Mouse (Mus musculus) lung, postnatal 14 days (tissue): ENCODE measurements around the gene Fli1.
A peak's percentile ranks its signal among the peaks of the same experiment; 100 is the strongest.

Experiments used
- DNase-seq: peaks from one replicate; pipeline ENCODE4 v3.0.0; 2021

Fli1 gene

DNA sequence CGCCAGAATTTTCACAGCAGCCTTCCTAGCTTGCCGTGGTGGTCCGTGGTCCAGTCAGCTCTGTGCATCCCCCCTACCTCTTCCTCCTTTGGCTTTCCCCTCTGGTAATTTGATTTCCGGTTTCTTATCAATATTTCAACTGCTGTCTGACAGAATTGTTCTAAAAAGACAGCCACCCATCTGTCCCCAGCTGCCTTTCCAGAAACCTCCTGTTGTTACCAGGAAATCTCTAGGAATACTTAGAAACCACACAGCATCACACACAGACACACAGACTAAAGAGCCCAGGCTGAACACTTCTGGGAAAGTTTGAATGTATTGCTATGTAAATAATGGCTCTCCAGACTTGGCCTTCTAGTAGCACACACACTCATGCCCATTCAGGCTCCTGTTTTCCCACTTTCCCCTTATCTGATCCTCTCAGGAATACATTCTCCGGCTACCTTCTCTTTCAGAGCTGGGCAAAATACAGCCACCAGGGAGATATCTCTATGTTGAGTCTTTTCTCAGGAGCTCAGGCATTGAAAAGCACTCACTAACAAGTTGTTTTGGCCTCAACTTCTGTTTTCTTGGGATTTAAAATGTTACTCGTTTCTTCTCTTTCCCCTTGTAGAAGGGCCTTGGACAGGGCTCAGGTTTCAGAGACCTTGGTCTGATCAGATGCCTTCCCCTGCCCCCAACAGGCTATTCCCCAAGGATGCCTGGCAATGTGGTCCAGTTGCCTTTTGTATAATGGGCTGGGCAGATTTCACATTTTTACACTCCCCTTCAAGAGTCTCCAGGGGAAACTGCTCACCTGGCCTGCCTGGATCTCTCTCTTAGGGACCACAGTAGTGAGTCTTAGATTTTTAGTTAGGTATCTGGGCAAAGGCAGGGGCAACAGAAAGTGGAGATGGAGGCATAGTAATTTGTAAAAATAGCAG is 7.1 kb upstream of the Fli1 start:
- no peak for DNase-seq

DNA sequence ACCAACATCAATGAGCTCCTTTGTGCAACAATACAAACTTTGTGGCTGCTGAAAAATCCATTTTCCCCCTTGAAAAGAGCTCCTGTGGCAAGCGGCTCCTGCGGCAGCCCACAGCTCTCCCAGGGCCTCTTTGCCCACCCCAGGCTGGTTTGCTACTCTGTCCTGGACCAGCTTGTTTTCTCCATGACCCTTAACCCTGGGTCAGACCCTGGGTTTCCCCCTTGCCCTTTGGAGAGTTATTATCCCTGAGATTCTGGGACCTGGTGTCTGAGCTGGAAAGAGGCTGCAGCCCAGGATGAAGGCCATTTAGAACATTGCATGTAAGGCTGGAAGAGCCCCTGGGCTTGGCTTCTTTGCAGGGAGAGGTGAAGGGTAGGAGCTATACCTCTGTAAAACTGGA is 4.1 kb upstream of the Fli1 start:
- no peak for DNase-seq

DNA sequence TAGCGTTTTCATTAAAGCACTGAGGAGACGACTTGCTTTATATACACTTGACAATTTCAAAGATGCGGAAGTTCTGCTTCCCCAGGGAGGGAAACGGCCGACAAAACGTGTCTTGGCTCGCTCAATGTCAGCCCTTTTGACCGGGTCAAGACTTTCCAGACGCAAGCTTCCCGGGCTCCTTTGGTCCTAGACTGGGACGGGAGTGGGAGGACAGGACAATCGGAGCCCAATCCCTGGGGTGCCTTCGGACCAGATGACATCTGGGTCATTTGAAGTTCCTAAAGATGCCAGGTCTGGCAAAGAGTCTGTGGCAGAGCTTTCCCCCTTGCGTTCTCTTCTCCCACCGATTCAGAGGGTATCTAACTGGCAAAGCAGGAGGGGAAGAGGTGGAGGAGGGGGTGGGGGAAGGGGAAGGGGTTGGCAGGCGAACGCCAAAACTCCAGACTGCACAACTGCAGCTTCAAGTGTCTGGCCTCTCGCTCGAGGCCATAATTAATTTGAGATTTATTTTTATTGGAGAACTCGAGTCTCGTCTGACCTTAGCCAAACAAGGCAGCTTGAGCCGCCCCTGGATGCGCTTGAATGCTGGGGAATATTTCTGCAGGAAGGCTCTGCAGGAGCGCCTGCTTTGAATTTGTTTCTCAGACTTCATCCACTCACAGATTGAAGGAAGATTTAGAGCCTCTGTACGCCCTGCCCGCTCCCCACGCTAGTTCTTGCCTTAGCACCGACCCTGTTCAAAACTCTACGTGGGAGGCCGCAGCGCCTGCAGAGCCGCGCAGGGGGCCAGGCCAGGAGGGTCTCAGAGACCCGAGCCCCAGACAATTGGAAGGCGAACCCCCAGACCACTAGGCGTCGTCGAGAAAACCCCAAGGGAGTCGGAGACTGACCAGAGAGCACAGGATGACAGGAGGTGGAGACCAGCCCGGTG is 2.3 kb upstream of the Fli1 start:
- DNase-seq: peak; percentile 26

DNA sequence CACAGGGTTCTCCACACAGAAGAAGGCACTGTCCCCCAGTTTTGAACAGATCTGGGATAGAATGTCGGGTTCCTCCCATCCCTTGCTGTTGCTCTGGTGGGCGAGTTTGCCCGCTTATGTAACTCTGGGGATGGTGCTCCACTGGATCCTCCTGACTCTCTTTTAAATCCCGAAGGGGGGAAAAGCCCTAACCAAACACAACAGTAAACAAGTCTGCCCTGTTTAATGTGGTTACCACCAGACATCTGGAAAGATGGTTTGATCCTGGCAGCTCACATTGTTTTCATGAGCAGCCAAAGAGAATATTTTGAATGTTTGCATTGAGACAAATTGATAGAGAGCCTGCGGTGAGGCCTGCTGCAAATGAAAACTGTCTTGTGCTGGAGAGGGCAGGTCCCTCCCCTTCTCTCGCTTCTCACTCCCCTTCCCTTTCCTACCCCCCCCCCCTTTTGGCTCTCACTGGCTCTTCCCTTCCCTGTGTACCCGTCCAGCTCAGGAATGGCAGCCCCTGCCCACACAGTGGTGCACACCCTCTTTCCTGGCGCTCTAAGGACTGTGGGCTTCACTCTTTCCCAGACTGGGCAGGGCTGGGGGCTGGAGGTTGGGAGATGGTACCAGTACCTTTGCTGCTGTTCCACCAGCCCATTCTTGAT is 1.4 kb upstream of the Fli1 start:
- no peak for DNase-seq

DNA sequence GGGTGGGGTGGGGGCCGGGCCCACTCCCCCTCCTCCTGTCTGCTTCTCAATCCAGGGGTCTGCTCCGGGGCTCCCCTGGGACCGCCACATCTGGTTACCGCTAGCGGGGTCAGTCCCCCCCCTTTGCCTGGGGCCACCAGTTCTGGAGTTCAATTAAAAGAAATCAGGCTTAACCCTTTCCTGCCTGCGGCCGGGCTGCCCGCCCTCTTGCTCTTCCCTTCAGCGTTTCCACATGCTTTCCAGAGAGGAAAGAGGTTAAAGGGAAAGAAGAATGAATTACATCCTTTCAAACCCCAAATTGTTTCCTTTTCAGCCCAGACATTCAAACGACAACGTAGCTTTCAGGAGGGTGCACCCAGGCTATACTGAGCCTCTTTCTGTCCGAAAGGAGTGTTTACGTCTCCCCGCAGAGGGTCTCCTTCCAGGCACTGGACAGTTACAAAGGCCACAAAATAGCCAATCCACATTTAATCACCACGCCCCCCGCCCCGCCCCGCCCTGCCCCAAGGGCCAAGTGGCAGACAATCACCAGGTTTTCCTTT is 450 bp upstream of the Fli1 start:
- no peak for DNase-seq

DNA sequence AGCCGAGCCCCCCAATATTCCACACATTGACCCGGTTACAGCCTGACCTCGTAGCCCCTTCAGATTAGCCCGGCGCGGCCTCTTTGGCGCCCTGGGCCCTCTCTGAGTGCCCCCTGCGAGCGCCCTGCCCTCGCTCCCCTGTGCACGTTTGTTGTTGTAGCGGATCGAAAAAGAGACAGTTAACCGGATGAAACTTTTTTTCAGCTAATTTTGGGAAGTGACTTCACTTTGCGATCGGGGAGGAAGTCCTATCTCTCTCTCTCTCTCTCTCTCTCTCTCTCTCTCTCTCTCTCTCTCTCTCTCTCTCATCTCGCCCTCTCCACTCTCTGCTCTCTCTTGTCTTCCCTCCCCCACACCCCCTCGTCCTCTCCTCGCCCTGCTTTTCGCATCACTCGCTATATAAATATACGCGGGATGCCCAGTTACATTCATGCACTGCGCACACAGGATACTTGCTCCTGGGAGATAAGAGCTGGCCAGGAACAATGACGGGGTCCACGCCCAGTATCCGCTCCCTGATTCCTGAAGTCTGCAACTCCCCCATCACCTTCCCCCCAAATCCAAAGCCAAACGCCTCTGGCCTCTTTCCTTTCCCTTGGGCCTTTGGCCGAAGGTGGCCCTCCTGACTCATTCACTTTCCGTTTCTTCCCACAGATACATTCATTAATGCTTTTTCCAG is 1.3 kb downstream of the Fli1 start:
- DNase-seq: peak; percentile 63

DNA sequence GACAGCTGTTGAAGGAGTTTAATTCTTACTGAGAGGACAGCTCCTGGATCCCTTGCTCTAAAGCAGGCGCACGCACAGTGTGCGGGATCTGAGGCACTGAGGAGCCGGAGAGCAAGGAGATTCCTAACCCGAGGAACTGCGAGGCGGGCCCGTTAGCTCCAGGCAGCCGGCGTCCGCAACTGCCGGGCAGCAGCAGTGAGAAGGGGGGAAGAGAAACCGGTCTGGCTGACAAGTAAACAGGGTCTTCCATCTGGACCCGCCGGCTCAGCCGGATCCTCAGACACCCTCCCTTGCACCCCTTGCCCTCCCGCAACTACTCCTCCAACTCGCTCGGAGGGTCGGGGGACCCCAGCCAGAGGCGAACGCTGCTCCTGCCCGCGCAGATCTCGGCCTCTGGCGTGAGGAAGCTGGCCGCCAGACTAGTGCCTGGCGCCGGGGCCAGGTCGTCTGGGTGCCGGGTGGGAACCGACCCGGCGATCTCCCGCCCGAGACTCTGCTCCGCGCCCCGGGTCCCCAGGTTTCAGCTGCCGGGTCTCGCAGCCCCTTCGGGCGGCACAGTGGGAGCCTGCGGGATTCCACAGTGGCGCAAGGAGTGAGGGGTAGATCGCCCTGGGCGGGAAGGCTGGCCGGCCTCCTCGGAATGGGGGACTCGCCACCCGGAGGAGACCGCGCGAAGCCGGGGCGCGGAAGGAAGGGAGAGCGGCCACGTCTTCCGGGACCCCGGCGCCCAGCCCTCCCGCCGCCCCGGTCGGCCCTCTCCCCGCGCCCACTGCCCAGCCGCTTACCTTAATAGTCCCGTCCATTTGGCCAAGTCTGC is 2.0 kb downstream of the Fli1 start:
- peak; percentile 51 for DNase-seq

DNA sequence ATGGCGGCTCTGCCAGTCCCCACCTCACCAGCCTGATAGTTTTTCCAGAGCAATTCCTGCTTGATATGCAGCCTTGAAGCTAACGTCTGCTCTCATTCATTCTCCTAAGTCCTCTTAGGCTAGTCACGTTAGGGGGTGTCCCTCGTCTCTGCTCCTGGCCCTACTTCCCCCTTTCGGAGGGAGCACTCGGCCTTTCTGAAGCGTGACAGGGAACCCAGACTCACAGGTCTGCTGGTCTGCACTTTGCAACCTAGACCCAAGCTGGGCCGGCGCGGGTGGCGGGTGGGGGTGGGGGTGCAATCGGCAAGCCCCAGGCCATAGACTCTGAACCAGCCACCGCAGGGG is 2.6 kb downstream of the Fli1 start:
- DNase-seq: peak; percentile 30

DNA sequence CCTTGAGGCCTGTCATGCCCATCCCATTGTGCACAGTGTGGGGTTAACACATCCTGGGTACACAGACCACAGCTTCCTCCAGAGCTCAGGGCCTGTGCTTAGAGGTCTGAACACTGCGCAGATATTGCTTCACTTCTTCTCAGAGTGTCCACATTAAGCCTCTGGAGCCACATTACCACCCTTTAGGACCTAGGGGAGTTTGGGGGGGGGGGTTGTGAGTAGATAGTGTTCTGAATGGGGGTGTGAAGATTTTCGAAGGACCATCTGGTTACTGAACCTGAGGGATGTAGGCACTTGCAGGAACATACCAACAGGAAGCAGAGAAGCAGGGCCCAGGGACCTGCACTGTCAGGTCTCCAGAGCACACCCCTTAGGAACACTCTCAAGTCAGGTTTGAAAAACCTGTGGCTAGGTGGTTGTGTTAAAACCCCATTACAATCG is 3.3 kb downstream of the Fli1 start:
- DNase-seq: no peak

DNA sequence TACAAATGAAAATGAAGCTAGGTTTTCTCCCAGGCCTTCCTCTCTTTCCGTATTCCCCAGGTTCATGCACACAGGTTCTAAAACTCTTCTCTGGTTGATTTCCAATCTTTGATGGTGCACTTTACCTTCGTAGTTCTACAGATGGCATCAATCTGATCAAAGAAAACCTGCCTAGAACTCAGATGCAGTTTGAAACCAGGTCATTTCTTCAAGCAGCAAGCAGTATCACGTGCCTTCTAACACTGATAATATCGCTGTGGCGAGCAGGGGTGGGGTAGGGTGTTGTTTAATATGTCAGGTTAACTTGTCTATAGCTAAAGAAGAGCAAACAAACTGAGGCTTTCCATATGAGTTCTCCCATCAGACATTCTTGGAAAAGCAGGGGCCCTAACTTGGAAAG is 4.5 kb downstream of the Fli1 start:
- DNase-seq: no peak

DNA sequence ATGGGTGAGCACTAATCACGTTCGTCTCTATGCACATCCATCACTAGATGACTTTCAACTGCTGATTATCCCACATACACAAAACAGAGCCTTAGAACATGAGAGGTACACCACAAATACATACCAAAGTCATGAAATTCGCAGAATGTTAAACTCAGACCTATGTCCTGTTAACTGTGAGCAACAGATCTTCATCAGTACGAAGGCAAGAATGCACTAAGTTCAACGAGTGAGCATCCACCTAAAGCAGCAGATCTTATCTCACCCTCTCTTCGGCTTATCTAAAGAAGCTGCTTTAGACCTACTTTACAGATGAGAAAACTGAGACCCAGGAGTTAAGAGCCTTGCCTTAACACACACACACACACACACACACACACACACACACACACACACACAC is 5.0 kb downstream of the Fli1 start:
- DNase-seq: no peak

DNA sequence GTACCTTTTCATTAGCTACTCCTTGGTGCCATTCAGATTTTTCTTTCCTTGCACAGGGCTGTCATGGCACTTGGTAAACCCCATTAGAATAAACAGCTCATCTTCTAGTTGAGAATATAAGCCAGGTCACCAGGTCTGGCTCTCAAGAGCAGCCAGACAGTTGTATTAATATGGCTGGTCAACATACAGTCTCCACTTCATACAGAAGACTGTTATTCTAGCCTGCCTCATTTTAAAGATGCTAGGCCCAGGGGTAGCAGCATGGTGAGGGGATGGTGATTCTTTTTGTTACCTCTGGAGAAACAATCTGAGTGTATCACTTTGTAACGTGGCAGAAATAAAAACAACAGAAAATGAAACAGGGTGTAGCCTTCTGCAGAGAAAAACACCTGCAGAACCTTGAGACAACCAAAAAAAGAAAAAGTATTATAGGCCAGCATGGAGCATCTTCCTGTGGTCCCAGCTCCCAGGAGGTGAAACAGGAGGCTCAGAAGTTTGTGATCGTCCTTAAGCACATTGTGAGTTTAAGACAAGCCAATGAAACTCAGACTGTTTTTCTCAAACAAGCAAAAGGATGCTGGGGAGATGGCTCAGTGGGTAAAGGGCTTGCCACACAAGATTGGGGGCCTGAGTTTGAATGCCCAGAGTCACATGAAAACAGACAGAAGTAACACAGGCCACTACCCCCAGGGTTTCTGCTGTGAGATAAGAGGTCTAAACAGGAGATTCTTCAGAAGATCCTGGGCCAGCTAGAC is 7.3 kb downstream of the Fli1 start:
- DNase-seq: no peak

DNA sequence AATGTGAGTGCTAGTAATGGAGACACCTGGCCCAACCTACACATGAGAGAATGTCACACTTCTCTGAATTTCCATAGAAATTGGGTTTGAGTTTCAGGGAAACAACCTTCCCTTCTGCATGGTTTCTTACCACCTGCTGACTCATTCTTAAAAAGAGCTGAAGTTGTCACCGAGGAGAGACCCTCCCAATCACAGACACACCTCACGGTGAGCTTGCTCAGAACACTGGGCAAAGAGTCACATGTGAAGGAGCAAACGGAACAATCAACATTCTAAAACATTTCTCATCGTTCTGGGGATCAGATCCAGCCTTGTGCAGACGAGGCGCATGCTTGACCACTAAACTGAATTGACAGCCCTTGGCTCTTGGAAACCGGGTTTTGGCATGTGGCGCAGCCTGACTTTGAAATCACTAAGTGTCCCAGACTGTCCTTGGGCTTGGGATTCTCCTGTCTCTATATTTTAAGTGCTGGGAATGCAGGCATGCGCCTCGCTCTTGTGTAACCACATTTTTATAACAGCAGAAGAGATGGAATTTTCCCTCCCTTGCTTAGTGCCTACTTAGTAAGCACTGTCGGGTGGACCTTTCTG is 8.5 kb downstream of the Fli1 start:
- no peak for DNase-seq

DNA sequence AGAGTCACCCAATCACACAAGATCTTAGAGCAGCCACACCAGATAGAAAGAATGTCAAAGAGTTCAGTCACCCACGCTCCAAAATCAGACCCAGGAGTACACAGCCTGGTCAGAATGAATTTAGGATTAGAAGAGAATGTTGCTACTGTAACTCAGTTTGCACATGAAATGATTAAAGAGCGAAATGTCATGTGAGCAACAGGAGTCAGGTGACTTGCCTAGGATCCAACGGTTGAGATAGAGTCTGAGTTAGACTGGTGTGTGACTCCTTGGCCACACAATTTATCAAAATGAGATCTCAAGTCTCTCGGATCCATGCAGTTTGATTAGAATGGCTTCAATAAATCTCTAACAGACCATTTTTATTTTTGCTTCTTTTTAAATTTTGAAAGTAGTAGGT is 11.1 kb downstream of the Fli1 start:
- DNase-seq: no peak

DNA sequence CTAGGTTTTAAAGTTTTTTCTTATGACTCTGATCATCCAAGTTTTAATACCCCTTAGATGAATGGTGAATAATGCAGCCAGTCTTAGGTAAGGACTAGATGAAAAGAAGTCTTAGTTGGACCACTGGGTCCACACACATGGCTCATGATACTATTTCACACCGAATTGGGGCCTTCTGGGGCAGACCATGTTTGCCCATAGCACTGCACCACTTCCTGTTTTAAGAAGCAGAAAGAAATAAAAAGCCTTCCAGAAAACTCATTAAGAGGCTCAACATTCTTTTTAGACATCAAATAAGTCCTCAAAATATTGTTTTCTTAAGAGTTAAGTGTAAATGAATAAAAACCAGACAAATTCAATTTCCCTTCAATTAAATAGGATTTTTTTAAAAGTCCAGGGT is 11.7 kb downstream of the Fli1 start:
- DNase-seq: no peak

DNA sequence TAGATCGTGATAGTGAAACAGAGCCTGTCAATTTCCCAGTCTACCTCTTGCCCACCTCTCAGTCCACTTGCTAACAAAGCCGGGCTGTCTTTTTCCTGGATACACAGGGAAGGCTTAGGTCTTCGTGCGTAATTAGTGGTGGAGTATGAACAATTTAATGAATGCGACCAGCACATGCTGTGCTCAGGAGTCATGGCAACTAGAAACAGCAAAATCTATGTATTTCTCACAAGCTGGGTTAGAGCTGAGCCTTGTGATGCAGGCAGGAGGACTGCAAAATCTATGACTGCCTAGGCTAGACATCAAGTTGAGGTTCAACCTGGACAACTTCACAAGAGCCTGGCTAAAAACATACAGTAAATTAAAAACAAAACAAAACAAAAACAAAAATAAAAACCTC is 12.5 kb downstream of the Fli1 start:
- no peak for DNase-seq

DNA sequence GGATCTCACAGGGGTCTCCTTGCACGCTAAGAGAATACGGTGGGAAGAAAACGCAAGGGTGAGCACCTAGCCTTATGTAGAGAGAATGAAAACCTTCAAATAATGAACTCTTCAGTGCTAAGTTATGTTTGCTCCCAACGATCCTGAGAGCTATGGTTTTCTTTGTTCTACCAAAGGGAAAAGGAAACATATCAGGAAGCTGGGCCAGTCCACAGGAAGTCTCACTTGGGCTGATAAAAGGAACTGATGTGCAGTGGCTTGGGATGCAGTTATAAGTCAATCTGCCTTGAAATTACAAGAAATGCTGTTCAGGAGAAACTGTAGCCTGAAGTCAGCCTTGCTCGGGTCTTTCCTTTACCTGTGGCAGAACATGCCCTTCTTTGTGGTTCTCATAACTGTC is 13.1 kb downstream of the Fli1 start:
- no peak for DNase-seq

DNA sequence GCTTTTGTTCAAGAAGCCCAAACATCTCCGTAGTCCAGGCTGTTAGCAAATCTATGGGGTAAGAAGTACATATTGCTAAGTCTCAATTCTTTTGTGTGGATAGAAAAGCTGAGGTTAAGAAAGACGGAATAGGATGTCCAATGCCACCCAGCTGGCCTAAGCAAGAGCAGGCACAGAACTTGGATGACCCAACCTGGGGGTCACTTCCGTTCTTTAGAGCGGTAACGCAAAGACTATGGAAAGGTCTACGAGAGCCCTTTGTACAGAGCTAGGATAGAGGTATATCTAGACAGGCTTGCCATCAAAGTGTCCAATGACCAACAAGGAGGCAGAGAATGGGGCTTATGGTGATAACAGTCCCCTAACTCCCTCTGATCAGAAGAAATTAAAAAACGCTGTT is 15.3 kb downstream of the Fli1 start:
- no peak for DNase-seq

DNA sequence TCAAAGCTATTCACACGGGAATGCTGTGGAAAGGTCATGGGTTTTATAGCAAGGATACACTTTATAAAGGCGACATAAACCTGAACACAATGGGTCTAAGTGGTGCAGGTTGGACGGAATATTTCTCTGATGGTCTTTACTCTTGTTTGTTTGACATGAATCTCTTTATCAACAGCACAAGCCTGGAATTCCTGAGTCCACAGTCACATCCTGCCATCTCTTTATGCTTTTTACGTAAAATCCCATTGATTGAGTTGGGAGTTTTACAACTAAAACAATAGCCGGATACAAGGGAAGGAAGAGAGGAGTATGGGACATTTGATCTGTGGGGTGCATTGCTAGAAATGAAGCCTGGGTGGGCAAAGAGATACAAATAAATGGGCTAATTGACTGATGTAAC is 16.9 kb downstream of the Fli1 start:
- DNase-seq: no peak

DNA sequence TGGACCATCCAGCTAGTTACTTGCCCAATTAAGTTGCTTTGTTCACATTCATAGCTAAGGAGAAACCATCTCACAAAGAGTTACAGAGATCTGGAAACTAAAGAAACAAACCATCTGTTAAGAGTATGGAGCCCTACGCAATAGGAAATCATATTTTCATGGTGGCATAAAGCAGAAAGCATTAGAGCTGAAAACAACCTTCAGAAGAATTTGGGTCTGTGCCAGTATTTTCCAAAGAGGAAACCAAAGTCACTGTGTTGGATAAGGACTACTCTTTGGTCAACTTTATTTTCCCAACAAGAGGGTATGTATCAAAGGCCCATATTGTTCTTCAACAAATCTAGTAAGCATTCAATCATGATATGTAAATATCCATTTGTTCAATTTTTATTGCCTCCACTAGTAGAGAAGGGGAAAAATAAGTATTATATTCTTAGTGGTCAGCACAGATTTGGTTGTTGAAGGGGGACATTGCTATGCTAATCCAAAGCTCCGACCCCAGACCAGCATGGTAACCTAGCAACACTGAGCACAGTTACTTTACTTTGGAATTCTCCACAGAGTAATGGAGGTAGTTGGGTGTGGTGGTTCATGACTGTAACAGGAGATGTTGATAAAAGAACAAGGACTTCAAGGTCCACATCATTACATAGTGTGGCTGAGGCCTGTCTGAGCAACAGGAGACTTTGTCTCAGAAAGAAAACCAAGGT is 20.0 kb downstream of the Fli1 start:
- DNase-seq: no peak
